Mouse (Mus musculus) layer of hippocampus, adult 11-12 months (tissue): Measurements from ENCODE around the gene Sdsl.

Source experiments
- DNase-seq: peaks from one replicate; pipeline ENCODE4 v3.0.0; 2022; ENCODE audit warnings: low spot score

Gene Sdsl

GRCm38 (mm10) chr5:120456253-120456652 lies 16.4 kb downstream of the Sdsl start:
- DNase-seq = no peak

GRCm38 (mm10) chr5:120454756-120455337 lies 17.8 kb downstream of the Sdsl start:
- no peak for DNase-seq

GRCm38 (mm10) chr5:120447305-120447704 lies 25.3 kb downstream of the Sdsl start:
- DNase-seq = no peak

GRCm38 (mm10) chr5:120440733-120441132 lies 31.9 kb downstream of the Sdsl start:
- peak; percentile 88 for DNase-seq

GRCm38 (mm10) chr5:120439887-120440670 lies 32.5 kb downstream of the Sdsl start:
- DNase-seq = no peak

GRCm38 (mm10) chr5:120438991-120439710 lies 33.5 kb downstream of the Sdsl start:
- no peak for DNase-seq

- no peak for DNase-seq
Measured at GRCm38 (mm10) chr5:120438469-120438868, 34.1 kb downstream of the Sdsl start.

GRCm38 (mm10) chr5:120437986-120438385 lies 34.6 kb downstream of the Sdsl start:
- no peak for DNase-seq

- DNase-seq = no peak
Measured at GRCm38 (mm10) chr5:120437539-120437938, 35.1 kb downstream of the Sdsl start.

- DNase-seq = no peak
Measured at GRCm38 (mm10) chr5:120436885-120437495, 35.6 kb downstream of the Sdsl start.

GRCm38 (mm10) chr5:120435731-120436501 lies 36.7 kb downstream of the Sdsl start:
- no peak for DNase-seq

- no peak for DNase-seq
Measured at GRCm38 (mm10) chr5:120435006-120435681, 37.5 kb downstream of the Sdsl start.

- DNase-seq = no peak
Measured at GRCm38 (mm10) chr5:120434231-120434735, 38.3 kb downstream of the Sdsl start.

GRCm38 (mm10) chr5:120433135-120433760 lies 39.4 kb downstream of the Sdsl start:
- DNase-seq = no peak

GRCm38 (mm10) chr5:120432486-120433015 lies 40.1 kb downstream of the Sdsl start:
- DNase-seq = no peak

GRCm38 (mm10) chr5:120431649-120432485 lies 40.7 kb downstream of the Sdsl start, which contains the start of gene Lhx5:
TSS of gene Lhx5 (plus strand) at chr5:120431699.
- no peak for DNase-seq

GRCm38 (mm10) chr5:120431001-120431583 lies 41.5 kb downstream of the Sdsl start:
- DNase-seq = no peak

- no peak for DNase-seq
Measured at GRCm38 (mm10) chr5:120429692-120430091, 42.9 kb downstream of the Sdsl start.

- DNase-seq = no peak
Measured at GRCm38 (mm10) chr5:120428990-120429389, 43.6 kb downstream of the Sdsl start.
